Mouse (Mus musculus) cerebellum, adult 2 months (tissue): Measurements from ENCODE around the gene Fam78a.

Source experiments
- CTCF ChIP-seq: fragments of 200-500 bp; IDR thresholded peaks from 2 replicates; pipeline ENCODE4 v1.5.1; 2011; ENCODE audit warnings: low read depth, mild to moderate bottlenecking, control low read depth, low read length, moderate library complexity, borderline replicate concordance; ENCODE audit not compliant: insufficient read depth
- POLR2A ChIP-seq: fragments of 200-500 bp; IDR thresholded peaks from 2 replicates; pipeline ENCODE4 v1.6.1; 2011; ENCODE audit warnings: low read length, control low read depth, borderline replicate concordance; ENCODE audit not compliant: insufficient read depth

GRCm38 (mm10) chr2:32029636-32030035 is 55.0 kb downstream of the Fam78a start:
- no peak for TF ChIP-seq POLR2A
- no peak for TF ChIP-seq CTCF
